Mouse (Mus musculus): Measurements from ENCODE around the gene Ogn. TPM values are rescaled to one million over a fixed set of nuclear protein-coding genes. Genes with fewer than 3 reads are reported as not detected.

Gene Ogn
- polyA plus RNA-seq, 1 experiment from 2014 or later: 4.1 TPM

DNA sequence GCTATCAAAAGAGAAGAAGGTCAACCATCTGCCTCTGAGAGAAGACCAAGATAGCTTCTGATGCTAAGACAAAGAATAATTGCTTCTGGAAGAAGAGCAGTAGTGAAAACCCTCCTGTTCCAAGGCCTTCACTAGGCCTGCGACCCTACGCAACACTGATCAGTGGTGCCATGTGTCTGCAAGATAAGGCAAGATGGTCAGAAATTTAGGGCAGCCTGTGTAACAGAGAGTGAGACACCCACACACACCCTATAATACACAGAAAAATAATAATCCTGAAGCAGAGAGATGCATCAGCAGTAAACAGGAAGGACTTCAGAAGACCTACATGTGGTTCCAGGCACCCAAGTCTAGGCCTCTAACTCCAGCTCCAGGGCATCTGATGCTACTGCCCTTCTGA lies 32.1 kb downstream of the Ogn start:
- Histone ChIP-seq H3K36me3 (ENCODE audit: control insufficient read depth, insufficient read depth) (no peaks in the 10 kb centered on the region), H3K4me3 (ENCODE audit: low read depth, low read length) (no peak overlapping the region), H3K4me2 (ENCODE audit: low read depth, low read length) (no peak overlapping the region), H3K9me3 (replicated peaks; ENCODE audit: control insufficient read depth, low read length) (no peaks in the 10 kb centered on the region), H3K27me3 (ENCODE audit: control insufficient read depth, insufficient read depth, low read depth, low read length) (no peaks in the 10 kb centered on the region), H3K4me1 (ENCODE audit: control insufficient read depth, low read depth, low read length) (peaks cover 5% of the 10 kb centered on the region), H3K27ac (ENCODE audit: low read length) (peak overlapping the region; percentile 36; the same call in 1 of the 2 replicates), H3K9ac (ENCODE audit: low read depth, low read length) (no peak overlapping the region)
- WGBS (ENCODE audit: insufficient replicate concordance): 30% methylated on average over 2 of the region's 2 CpGs
- peak; percentile 89 for ATAC-seq (ENCODE audit: low read depth)

DNA sequence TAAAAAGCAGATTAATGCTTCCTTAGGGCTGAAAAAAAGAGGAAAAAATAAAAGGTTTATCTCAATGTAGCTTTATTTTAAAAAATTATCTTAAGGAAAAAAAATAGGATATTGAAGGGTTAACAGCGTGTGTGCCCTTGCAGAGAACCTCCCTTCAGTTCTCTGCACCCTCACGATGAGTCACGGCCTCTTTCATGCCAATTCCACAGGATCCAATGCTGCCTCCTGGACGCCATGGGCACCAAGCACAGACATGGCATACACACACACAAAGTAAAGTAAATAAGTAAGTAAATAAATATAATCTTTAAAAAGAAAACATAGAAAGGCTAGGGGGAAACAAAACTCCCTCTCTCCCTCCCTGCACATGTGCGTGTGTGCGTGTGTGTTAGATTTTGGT lies 34.8 kb downstream of the Ogn start:
- Histone ChIP-seq H3K27me3 (ENCODE audit: control insufficient read depth, insufficient read depth, low read depth, low read length) (no peaks in the 10 kb centered on the region), H3K9ac (ENCODE audit: low read depth, low read length) (no peak overlapping the region)

DNA sequence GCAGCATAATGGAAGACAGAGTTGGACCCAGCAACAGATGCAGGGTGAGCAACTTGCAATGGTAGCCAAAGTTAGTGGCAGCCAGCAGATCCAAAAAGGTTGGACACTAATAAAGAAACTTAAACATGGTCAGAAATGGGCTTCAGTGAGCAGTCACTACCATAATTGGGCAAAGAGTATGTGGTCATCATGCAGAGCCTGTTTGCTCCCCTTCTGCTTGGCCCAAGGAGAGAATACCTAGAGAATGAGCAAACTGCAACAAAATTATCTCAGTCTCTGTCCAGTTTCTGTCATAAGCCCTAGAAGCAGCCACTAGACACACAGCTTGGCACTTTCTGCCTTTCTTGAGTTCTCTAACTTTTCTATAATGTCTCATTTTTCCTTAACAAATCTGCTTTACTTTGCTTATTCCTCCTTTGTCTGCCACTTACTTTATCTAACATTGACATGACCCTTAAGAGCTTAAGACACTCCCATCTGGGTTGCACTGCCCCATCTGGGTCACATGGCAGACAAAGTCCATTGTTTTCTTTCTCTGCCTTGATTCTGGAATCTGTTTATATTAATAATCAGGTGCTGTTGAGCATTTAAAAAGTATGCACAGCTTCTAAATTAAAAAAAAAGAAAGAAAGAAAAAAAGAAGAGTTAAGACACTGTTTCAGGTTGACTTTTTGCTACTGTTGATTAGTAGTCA lies 36.0 kb downstream of the Ogn start:
- no peak for ATAC-seq (ENCODE audit: low read depth)
- Histone ChIP-seq H3K27ac (ENCODE audit: low read length) (no peak overlapping the region), H3K36me3 (ENCODE audit: control insufficient read depth, insufficient read depth) (no peaks in the 10 kb centered on the region), H3K9ac (ENCODE audit: low read depth, low read length) (no peak overlapping the region), H3K4me1 (ENCODE audit: control insufficient read depth, low read depth, low read length) (peaks cover 5% of the 10 kb centered on the region), H3K9me3 (replicated peaks; ENCODE audit: control insufficient read depth, low read length) (no peaks in the 10 kb centered on the region), H3K4me2 (ENCODE audit: low read depth, low read length) (no peak overlapping the region), H3K4me3 (ENCODE audit: low read depth, low read length) (no peak overlapping the region), H3K27me3 (ENCODE audit: control insufficient read depth, insufficient read depth, low read depth, low read length) (no peaks in the 10 kb centered on the region)

More for the DNA sequence above, 34.8 kb downstream of the Ogn start:
- Histone ChIP-seq H3K9me3 (replicated peaks; ENCODE audit: control insufficient read depth, low read length) (no peaks in the 10 kb centered on the region), H3K4me1 (ENCODE audit: control insufficient read depth, low read depth, low read length) (peaks cover 5% of the 10 kb centered on the region), H3K4me3 (ENCODE audit: low read depth, low read length) (no peak overlapping the region), H3K4me2 (ENCODE audit: low read depth, low read length) (no peak overlapping the region), H3K36me3 (ENCODE audit: control insufficient read depth, insufficient read depth) (no peaks in the 10 kb centered on the region), H3K27ac (ENCODE audit: low read length) (no peak overlapping the region)
- no peak for ATAC-seq (ENCODE audit: low read depth)
- WGBS (ENCODE audit: insufficient replicate concordance): 78% methylated on average over 6 of the region's 6 CpGs

DNA sequence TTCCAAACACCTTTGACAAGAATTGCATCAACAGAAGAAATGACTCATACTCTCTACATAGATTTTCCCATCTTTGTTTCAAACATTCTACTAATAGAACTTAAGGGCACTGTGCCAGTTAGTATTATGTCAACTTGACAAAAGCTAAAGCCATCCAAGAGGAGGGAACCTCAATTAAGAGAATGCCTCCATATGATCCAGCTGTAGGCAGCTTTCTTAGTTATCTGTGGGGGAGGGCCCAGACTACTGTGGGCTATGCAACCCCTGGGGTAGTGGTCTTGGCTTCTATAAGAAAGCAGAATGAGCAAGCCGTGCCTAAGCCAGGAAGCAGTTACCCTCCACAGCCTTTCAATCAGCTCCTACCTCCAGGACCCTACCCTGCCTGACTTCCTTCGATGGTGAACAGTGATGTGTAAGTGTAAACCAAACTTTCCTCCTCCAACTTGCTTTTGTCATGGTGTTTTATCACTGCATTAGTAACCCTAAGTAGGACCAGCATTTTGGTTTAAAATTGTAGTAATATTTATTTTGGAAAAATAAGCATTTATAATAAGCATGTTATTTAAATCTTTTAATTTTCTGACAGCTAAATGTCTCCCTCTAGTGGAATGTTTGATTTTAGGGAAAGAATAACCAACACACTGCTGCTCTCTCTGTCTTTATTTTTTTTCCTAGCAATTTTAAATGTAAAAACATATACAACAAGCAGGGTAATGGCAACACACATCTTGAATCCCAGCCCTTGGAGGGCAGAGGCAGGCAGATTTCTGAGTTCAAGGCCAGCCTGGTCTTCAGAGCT lies 37.1 kb downstream of the Ogn start:
- Histone ChIP-seq H3K36me3 (ENCODE audit: control insufficient read depth, insufficient read depth) (no peaks in the 10 kb centered on the region), H3K4me2 (ENCODE audit: low read depth, low read length) (no peak overlapping the region), H3K27ac (ENCODE audit: low read length) (no peak overlapping the region), H3K9me3 (replicated peaks; ENCODE audit: control insufficient read depth, low read length) (no peaks in the 10 kb centered on the region), H3K27me3 (ENCODE audit: control insufficient read depth, insufficient read depth, low read depth, low read length) (no peaks in the 10 kb centered on the region), H3K4me3 (ENCODE audit: low read depth, low read length) (no peak overlapping the region), H3K4me1 (ENCODE audit: control insufficient read depth, low read depth, low read length) (peaks cover under 1% of the 10 kb centered on the region), H3K9ac (ENCODE audit: low read depth, low read length) (no peak overlapping the region)
- ATAC-seq (ENCODE audit: low read depth): no peak
- 68% methylated on average over 2 of the region's 2 CpGs for WGBS (ENCODE audit: insufficient replicate concordance)

DNA sequence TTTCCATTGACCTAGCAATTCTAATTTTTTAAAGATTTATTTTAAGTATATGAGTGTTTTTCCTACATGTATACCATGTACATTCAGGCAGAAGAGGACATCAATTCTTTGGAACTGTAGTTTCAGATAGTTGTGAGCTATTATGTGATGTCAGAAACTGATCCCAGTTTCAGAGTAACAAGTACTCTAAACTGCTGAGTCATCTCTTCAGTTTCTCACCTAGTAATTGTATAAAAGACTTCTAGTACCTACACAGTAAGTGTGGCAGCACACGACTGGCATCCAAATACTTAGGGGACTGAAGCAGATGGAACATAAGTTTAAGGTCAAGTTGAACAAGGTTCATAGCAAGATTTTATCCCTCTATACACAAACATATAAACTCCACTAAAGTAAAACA lies 38.2 kb downstream of the Ogn start:
- H3K27ac ChIP-seq (ENCODE audit: low read length): no peak overlapping the region
- ATAC-seq (ENCODE audit: low read depth): no peak
- no peak overlapping the region for H3K9ac ChIP-seq (ENCODE audit: low read depth, low read length)
- no peaks in the 10 kb centered on the region for H3K27me3 ChIP-seq (ENCODE audit: control insufficient read depth, insufficient read depth, low read depth, low read length)
- peaks cover 2% of the 10 kb centered on the region for H3K4me1 ChIP-seq (ENCODE audit: control insufficient read depth, low read depth, low read length)
- no peak overlapping the region for H3K4me2 ChIP-seq (ENCODE audit: low read depth, low read length)
- H3K9me3 ChIP-seq (replicated peaks; ENCODE audit: control insufficient read depth, low read length): no peaks in the 10 kb centered on the region
- H3K4me3 ChIP-seq (ENCODE audit: low read depth, low read length): no peak overlapping the region
- 74% methylated on average over 1 of the region's 1 CpGs for WGBS (ENCODE audit: insufficient replicate concordance)
- H3K36me3 ChIP-seq (ENCODE audit: control insufficient read depth, insufficient read depth): no peaks in the 10 kb centered on the region

DNA sequence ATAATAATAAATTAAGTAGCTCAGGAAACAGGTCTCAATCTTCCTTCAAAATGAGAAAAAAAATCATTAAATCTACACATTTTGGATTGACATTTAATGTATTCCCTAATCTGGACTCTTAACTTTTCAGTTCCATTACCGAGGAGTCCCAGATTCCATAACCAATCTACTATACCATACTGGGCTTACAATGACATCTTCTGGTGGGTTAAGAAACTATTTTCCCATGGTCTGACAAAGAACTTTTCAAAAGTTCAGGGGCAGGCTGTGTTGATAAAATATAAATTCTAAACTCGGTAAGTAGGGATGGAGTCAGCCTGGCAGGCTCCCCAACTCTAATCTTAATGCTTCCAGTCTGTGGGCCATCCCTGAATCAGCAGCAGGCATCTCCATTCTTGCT lies 43.3 kb downstream of the Ogn start:
- 39% methylated on average over 2 of the region's 2 CpGs for WGBS (ENCODE audit: insufficient replicate concordance)
- H3K27ac ChIP-seq (ENCODE audit: low read length): no peak overlapping the region

DNA sequence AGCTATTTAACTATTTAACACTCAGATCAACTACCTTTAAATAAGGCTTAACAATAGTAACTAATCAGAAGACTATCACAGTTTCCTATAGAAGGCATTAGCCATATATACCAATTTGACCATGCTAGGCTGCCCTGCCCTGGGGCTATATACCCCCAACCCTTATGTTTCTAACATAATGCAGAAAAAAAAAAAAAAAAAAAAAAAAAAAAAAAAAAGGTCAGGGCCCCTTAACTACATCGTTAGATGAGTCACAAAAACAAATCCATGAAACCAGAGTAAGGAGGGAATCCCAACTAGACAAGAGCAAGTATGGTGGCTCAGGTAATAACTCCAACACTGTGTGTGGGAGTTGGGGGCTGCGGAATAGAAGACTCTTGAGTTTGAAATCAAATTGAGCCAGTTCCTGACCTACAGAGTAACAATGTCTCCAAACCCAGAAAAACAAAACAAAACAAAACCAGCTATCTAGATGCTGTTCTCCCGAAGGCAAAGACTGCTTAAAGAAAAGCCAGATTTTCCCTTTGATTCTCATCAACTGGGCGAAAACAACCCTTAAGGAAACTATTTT lies 44.0 kb downstream of the Ogn start:
- Histone ChIP-seq H3K9ac (ENCODE audit: low read depth, low read length) (peak overlapping the region; percentile 78), H3K9me3 (replicated peaks; ENCODE audit: control insufficient read depth, low read length) (no peaks in the 10 kb centered on the region), H3K36me3 (ENCODE audit: control insufficient read depth, insufficient read depth) (no peaks in the 10 kb centered on the region), H3K4me3 (ENCODE audit: low read depth, low read length) (peak overlapping the region; percentile 84), H3K4me1 (ENCODE audit: control insufficient read depth, low read depth, low read length) (peaks cover 13% of the 10 kb centered on the region), H3K27ac (ENCODE audit: low read length) (peak overlapping the region; percentile 72), H3K4me2 (ENCODE audit: low read depth, low read length) (peak overlapping the region; percentile 84), H3K27me3 (ENCODE audit: control insufficient read depth, insufficient read depth, low read depth, low read length) (no peaks in the 10 kb centered on the region)
- no peak for ATAC-seq (ENCODE audit: low read depth)
- 3% methylated on average over 4 of the region's 4 CpGs for WGBS (ENCODE audit: insufficient replicate concordance)

More for the DNA sequence above, 43.3 kb downstream of the Ogn start:
- H3K27me3 ChIP-seq (ENCODE audit: control insufficient read depth, insufficient read depth, low read depth, low read length): no peaks in the 10 kb centered on the region
- H3K4me2 ChIP-seq (ENCODE audit: low read depth, low read length): peak overlapping the region; percentile 84
- H3K4me1 ChIP-seq (ENCODE audit: control insufficient read depth, low read depth, low read length): peaks cover 13% of the 10 kb centered on the region
- H3K9ac ChIP-seq (ENCODE audit: low read depth, low read length): peak overlapping the region; percentile 78
- no peak for ATAC-seq (ENCODE audit: low read depth)
- no peaks in the 10 kb centered on the region for H3K36me3 ChIP-seq (ENCODE audit: control insufficient read depth, insufficient read depth)
- H3K9me3 ChIP-seq (replicated peaks; ENCODE audit: control insufficient read depth, low read length): no peaks in the 10 kb centered on the region
- H3K4me3 ChIP-seq (ENCODE audit: low read depth, low read length): peak overlapping the region; percentile 84

DNA sequence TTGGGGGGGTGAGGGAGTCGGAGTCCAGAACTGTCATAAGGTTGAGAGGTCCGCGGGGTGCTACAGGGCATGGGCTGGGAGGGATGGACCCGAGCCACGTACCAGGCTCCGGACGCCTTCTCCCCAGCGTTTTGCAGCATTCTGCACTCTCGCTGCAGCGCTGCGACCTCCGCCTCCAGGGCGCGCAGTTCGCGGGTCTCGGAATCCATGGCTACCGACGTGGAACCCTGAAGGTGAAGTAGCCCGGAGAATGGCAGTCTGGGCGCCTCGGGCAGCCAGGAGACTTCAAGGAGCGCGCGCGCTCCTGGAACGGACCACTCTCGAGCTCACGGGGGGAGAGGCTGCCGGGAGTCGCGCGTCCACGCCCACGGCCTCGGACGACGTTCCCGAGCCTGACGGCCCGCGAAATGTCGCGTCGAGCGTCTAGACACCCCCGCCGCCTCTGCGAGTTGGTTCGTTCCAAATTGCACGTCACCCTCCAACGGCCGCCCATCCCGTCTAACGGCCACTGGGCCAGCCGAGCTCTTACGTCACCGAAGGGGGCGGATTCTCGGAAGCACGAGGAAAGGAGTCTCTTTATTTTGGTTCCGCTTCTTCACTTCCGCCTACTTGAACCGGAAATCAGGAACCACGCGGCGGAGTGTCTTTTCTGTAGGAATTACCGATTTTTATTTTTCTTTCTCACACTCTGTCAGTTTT lies 44.8 kb downstream of the Ogn start, which contains the start of the genes Cenpp and Nol8:
Gene Cenpp (minus strand): TSS at position 305 of the 699 bp plus-strand sequence.
Gene Nol8 (plus strand): TSS at position 598 of the 699 bp plus-strand sequence.
- Histone ChIP-seq H3K9me3 (replicated peaks; ENCODE audit: control insufficient read depth, low read length) (no peaks in the 10 kb centered on the region), H3K27ac (ENCODE audit: low read length) (peak within 1 kb of the TSS; percentile 72), H3K27me3 (ENCODE audit: control insufficient read depth, insufficient read depth, low read depth, low read length) (no peaks in the 10 kb centered on the region), H3K4me1 (ENCODE audit: control insufficient read depth, low read depth, low read length) (peaks cover 13% of the 10 kb centered on the region), H3K36me3 (ENCODE audit: control insufficient read depth, insufficient read depth) (no peaks in the 10 kb centered on the region), H3K9ac (ENCODE audit: low read depth, low read length) (peak within 1 kb of the TSS; percentile 78), H3K4me3 (ENCODE audit: low read depth, low read length) (peak within 1 kb of the TSS; percentile 84), H3K4me2 (ENCODE audit: low read depth, low read length) (peak within 1 kb of the TSS; percentile 98)
- peak; percentile 99 for ATAC-seq (ENCODE audit: low read depth)
- under 1% methylated on average over 65 of the region's 68 CpGs for WGBS (ENCODE audit: insufficient replicate concordance)

All from liver, embryonic 16.5 days (tissue).